Mouse (Mus musculus) limb, embryonic 10.5 days (tissue): ENCODE data around the gene Atp5j. TPM values are rescaled to one million over a fixed set of nuclear protein-coding genes. Genes with fewer than 3 reads are reported as not detected.

Experiments
- DNase-seq: peaks from one replicate; pipeline ENCODE4 v3.0.0-alpha.2; 2017; ENCODE audit warnings: low spot score
- H3K27ac ChIP-seq: fragments of 300-500 bp; sonication (generic); 2 replicates; pipeline ENCODE4 v1.5.1; 2016; ENCODE audit warnings: mild to moderate bottlenecking
- H3K27me3 ChIP-seq: fragments of 300-500 bp; sonication (generic); 2 replicates; pipeline ENCODE4 v1.6.1; 2016; ENCODE audit warnings: low read depth, mild to moderate bottlenecking; ENCODE audit not compliant: poor library complexity, severe bottlenecking
- H3K36me3 ChIP-seq: fragments of 300-500 bp; sonication (generic); 2 replicates; pipeline ENCODE4 v1.6.1; 2016; ENCODE audit warnings: mild to moderate bottlenecking, moderate library complexity
- H3K4me1 ChIP-seq: fragments of 300-500 bp; sonication (generic); 2 replicates; pipeline ENCODE4 v1.6.1; 2016
- H3K4me3 ChIP-seq: fragments of 300-500 bp; sonication (generic); 2 replicates; pipeline ENCODE4 v1.5.1; 2016; ENCODE audit warnings: mild to moderate bottlenecking, moderate library complexity
- H3K9me3 ChIP-seq: fragments of 300-500 bp; sonication (generic); replicated peaks from 2 replicates; pipeline ENCODE4 v1.6.1; 2016; ENCODE audit warnings: mild to moderate bottlenecking
- WGBS: fragments of 180-500 bp; shearing (Covaris S2); methylation state at CpG from one replicate; pipeline ENCODE4 v1.1.7; 2016; 5-methylcytosine and 5-hydroxymethylcytosine counted together
- polyA plus RNA-seq: library from polyadenylated mRNA; unstranded; fragments of >200 nt; fragmentation: Nextera tagmentation; extraction: Ambion mirVana; gene quantifications from 2 replicates; pipeline ENCODE4 v1.2.1, GENCODE M21; 2016

Gene Atp5j
- polyA plus RNA-seq, 1 experiment from 2014 or later = 883 TPM

DNA sequence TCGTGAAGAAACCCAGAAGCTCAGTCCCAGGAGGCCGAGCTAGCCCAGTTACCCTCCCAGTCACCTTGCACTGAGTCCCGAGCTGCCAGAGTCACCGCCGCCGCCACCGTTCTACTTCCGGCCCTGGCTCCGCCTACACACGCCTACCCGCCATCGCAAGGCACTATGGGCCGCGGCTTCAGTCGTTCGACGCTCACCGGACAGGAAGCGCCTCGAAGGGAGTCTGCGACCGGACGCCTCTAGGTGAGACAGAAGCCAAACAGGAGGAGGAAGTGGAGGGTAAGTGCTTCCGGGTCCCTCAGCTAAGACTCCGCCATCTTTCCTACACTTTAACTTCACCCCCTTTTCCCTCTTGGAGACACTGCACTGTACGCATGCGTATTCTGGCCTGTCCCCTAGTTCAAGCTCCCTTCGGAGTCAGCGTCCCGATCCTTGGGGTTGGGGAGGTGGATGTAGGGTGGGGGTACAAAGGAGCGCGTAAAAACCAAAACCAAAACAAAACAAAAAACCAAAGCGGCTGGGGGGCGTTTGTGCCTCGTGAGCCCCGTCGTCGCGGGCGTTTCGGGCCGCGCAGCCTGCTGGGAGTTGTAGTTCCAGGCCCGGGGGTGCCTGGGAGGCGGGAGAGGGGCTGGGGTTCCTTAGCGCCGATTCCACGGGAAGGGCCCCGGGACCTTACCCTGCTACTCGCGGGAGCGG lies 532 bp downstream of the Atp5j start, which contains the start of gene Gabpa:
Gene Gabpa (plus strand): TSS at position 181 of the 696 bp plus-strand sequence.
- Histone ChIP-seq H3K27me3 (no peaks in the 10 kb centered on the region), H3K27ac (peak within 1 kb of the TSS; percentile 99), H3K36me3 (peaks cover 50% of the 10 kb centered on the region), H3K4me1 (peaks cover 18% of the 10 kb centered on the region), H3K4me3 (peak within 1 kb of the TSS; percentile 93), H3K9me3 (no peaks in the 10 kb centered on the region)
- DNase-seq = peak; percentile 90
- under 1% methylated on average over 52 of the region's 52 CpGs for WGBS

GRCm38 (mm10) chr16:84834344-84834743 lies 1.1 kb downstream of the Atp5j start:
- H3K4me1 ChIP-seq = peaks cover 18% of the 10 kb centered on the region
- peak overlapping the region; percentile 93 for H3K4me3 ChIP-seq
- H3K36me3 ChIP-seq = peaks cover 52% of the 10 kb centered on the region
- peak overlapping the region; percentile 99 for H3K27ac ChIP-seq
- H3K27me3 ChIP-seq = no peaks in the 10 kb centered on the region
- no peak for DNase-seq
- no peaks in the 10 kb centered on the region for H3K9me3 ChIP-seq
- WGBS = 1% methylated on average over 22 of the region's 22 CpGs

- 96% methylated on average over 5 of the region's 5 CpGs for WGBS
- Histone ChIP-seq H3K27ac (no peak overlapping the region), H3K4me3 (no peak overlapping the region), H3K27me3 (no peaks in the 10 kb centered on the region), H3K9me3 (no peaks in the 10 kb centered on the region), H3K4me1 (peaks cover 18% of the 10 kb centered on the region), H3K36me3 (peaks cover 56% of the 10 kb centered on the region)
- no peak for DNase-seq
Observed at GRCm38 (mm10) chr16:84832736-84833135, 2.7 kb downstream of the Atp5j start.

GRCm38 (mm10) chr16:84831696-84832095 lies 3.7 kb downstream of the Atp5j start:
- Histone ChIP-seq H3K4me1 (peaks cover 12% of the 10 kb centered on the region; the same call in 1 of the 2 replicates), H3K27me3 (no peaks in the 10 kb centered on the region), H3K4me3 (no peak overlapping the region), H3K36me3 (peaks cover 61% of the 10 kb centered on the region), H3K27ac (no peak overlapping the region), H3K9me3 (no peaks in the 10 kb centered on the region)
- no peak for DNase-seq
- 94% methylated on average over 5 of the region's 5 CpGs for WGBS

DNA sequence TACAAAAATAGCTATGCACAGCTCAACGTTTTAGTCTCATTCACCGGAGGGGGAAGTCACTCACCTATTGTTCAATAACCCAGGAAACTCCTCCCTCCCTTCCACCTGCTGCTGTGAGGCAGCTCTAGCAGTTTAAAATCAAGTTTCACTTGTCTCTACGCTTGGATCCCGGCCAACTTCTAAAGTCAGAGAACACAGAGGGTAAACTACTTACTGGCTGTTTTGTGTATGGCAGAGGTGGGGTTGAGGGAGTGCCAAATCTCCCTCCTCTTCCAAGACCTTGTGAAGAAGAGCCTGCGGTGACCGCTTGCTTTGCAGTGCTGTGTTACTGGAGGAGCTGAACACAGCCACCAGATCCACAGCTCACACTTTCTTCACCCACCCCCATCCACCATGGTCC lies 10.4 kb downstream of the Atp5j start:
- Histone ChIP-seq H3K9me3 (no peaks in the 10 kb centered on the region), H3K27me3 (no peaks in the 10 kb centered on the region), H3K4me1 (no peaks in the 10 kb centered on the region), H3K36me3 (peaks cover 81% of the 10 kb centered on the region), H3K4me3 (no peak overlapping the region), H3K27ac (no peak overlapping the region)
- DNase-seq = no peak
- 89% methylated on average over 6 of the region's 6 CpGs for WGBS

DNA sequence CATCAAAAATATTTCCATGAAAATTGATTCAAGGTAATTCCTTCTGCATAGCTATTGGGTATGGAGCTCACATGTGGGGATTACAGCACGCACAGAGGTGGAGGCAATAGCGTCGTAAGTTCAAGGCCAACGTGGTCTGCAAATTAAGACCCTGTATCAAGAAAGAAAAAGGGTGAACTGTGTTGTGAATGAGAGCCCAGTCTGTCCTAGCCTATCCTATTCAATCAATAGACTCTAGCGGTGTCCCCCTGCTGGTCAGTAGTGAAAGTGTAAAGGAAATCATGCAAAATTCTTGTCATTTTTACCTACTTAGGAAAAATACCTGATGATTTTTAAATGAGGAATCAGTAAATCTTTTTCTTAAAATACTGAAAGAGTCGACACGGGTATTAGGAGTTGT lies 18.0 kb downstream of the Atp5j start:
- no peak for DNase-seq
- Histone ChIP-seq H3K4me1 (no peaks in the 10 kb centered on the region), H3K9me3 (no peaks in the 10 kb centered on the region), H3K4me3 (no peak overlapping the region), H3K36me3 (peaks cover 12% of the 10 kb centered on the region; the same call in 1 of the 2 replicates), H3K27ac (no peak overlapping the region), H3K27me3 (no peaks in the 10 kb centered on the region)
- WGBS = 41% methylated on average over 7 of the region's 7 CpGs

DNA sequence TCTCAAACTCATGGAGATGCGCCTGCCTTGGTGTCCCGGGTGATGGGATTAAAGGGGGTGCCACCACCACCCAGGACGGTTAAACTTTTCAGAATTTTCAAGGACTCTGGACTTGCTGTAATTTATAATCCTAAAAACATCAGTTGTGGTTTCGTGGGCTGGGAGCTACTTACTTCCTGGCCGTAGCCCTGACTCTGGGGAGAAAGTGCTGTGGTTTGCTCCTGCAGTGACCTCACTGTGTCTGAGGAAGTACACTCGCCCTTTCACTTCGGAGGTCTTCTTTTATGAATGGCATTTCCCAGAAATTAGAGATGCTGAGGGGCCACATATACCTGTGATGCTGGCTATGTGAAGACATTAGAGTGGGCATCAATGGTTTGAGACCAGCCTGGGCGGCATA lies 20.9 kb downstream of the Atp5j start:
- H3K36me3 ChIP-seq = no peaks in the 10 kb centered on the region
- H3K4me1 ChIP-seq = no peaks in the 10 kb centered on the region
- DNase-seq = no peak
- no peaks in the 10 kb centered on the region for H3K9me3 ChIP-seq
- 79% methylated on average over 8 of the region's 8 CpGs for WGBS
- no peaks in the 10 kb centered on the region for H3K27me3 ChIP-seq
- no peak overlapping the region for H3K27ac ChIP-seq
- H3K4me3 ChIP-seq = no peak overlapping the region

- H3K36me3 ChIP-seq = no peaks in the 10 kb centered on the region
- 85% methylated on average over 8 of the region's 8 CpGs for WGBS
- H3K27me3 ChIP-seq = no peaks in the 10 kb centered on the region
- no peaks in the 10 kb centered on the region for H3K9me3 ChIP-seq
- H3K27ac ChIP-seq = no peak overlapping the region
- no peaks in the 10 kb centered on the region for H3K4me1 ChIP-seq
- no peak overlapping the region for H3K4me3 ChIP-seq
- no peak for DNase-seq
Observed at GRCm38 (mm10) chr16:84813852-84814251, 21.6 kb downstream of the Atp5j start.

DNA sequence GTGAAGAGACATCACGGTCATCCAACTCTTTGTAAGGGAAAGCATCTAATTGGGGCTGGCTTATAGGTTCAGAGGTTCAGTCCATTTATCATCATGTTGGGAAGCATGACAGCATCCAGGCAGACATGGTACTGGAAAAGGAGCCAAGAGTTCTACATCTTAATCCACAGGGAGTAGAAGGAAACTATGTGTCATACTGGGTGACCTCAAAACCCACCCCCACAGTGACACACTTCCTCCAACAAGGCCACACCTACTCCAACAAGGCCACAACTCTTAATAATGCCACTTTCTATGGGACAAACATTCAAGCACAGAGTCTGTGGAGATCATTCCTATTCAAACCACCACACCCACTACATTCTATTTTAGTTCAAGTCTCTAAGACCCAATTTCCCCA lies 25.2 kb downstream of the Atp5j start:
- Histone ChIP-seq H3K27me3 (no peaks in the 10 kb centered on the region), H3K9me3 (no peaks in the 10 kb centered on the region), H3K27ac (no peak overlapping the region), H3K36me3 (no peaks in the 10 kb centered on the region), H3K4me3 (no peak overlapping the region), H3K4me1 (no peaks in the 10 kb centered on the region)
- no peak for DNase-seq
- 95% methylated on average over 1 of the region's 1 CpGs for WGBS

DNA sequence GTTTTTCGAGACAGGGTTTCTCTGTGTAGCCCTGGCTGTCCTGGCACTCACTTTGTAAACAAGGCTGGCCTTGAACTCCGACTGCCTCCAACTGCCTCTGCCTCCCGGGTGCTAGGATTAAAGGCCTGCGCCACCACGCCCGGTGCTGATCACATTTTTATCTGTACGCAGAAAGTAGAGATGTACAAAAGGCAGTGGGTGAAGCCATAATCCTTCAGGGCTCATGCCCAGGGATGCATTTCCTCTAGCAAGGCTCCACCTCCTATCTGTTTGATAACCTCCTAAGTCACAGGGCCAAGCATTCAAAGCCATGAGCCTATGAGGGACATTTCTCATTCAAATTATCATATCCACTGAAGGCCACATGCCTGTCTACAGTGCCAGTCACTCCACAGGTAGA lies 27.6 kb downstream of the Atp5j start:
- H3K4me3 ChIP-seq = no peak overlapping the region
- no peaks in the 10 kb centered on the region for H3K36me3 ChIP-seq
- H3K27ac ChIP-seq = no peak overlapping the region
- no peaks in the 10 kb centered on the region for H3K9me3 ChIP-seq
- H3K4me1 ChIP-seq = no peaks in the 10 kb centered on the region
- DNase-seq = no peak
- 95% methylated on average over 7 of the region's 7 CpGs for WGBS
- no peaks in the 10 kb centered on the region for H3K27me3 ChIP-seq

DNA sequence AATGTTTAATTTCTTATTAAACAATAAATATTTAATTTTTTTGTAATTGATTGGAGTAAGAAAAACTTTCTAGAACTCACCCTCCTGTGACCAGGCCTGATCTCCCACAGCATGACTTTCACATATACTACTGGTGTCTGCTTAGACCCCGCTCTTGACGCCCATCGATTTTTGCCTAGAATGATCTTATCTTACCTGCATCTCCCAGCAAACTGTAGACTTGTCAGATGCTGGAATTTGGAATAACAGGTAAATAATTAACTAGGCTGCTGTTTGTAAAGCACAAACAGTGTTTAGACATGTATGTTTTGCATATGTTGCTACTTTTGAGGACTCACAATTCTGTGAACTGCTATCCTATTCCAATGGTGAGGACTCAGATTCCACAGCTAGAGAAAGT lies 29.2 kb downstream of the Atp5j start:
- no peaks in the 10 kb centered on the region for H3K27me3 ChIP-seq
- H3K27ac ChIP-seq = no peak overlapping the region
- no peaks in the 10 kb centered on the region for H3K4me1 ChIP-seq
- 91% methylated on average over 3 of the region's 3 CpGs for WGBS
- no peak for DNase-seq
- H3K4me3 ChIP-seq = no peak overlapping the region
- no peaks in the 10 kb centered on the region for H3K9me3 ChIP-seq
- no peaks in the 10 kb centered on the region for H3K36me3 ChIP-seq

DNA sequence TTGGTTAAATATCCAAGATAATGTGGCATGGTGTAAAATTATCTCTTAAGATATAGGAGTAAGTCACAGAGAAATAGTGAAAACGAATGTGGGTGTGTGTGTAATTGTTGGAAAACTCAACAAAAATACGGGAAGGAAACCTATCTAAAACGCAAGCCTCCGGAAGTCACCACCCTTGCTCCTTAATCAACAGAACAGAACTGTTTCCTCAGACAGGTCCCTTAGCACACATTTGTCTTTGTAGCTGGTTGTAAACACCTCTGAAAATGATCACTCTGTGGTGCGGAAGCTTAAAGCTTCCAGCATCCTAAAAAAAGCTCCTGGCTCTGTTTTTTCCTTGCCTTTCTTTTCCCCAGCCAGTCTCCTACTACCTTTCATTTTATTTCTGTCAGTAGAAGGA lies 30.6 kb downstream of the Atp5j start:
- 85% methylated on average over 5 of the region's 5 CpGs for WGBS
- Histone ChIP-seq H3K36me3 (no peaks in the 10 kb centered on the region), H3K4me3 (no peak overlapping the region), H3K4me1 (no peaks in the 10 kb centered on the region), H3K27me3 (no peaks in the 10 kb centered on the region), H3K27ac (no peak overlapping the region), H3K9me3 (no peaks in the 10 kb centered on the region)
- no peak for DNase-seq

DNA sequence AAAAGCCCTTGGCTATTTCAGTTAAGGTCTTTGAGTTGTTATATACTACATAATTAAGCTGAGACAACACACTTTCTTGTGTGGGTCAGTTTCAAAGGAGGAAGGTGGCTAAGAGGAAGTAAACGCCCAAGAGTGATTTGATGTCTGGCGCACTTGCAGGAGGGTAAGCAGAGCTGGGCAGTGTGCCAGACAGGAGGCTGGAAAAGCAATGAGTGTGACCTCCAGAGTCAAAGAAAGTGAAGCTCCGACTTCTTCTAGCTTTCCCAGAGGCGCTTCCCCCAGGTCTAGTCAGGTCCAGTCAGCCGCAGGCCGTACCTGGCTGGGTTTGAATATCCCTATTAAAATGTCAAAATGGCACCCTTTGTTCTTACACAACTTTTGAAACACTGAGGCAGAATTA lies 33.2 kb downstream of the Atp5j start:
- DNase-seq = no peak
- Histone ChIP-seq H3K4me1 (no peaks in the 10 kb centered on the region), H3K36me3 (no peaks in the 10 kb centered on the region), H3K9me3 (no peaks in the 10 kb centered on the region), H3K4me3 (no peak overlapping the region), H3K27ac (no peak overlapping the region), H3K27me3 (no peaks in the 10 kb centered on the region)
- 88% methylated on average over 6 of the region's 6 CpGs for WGBS

DNA sequence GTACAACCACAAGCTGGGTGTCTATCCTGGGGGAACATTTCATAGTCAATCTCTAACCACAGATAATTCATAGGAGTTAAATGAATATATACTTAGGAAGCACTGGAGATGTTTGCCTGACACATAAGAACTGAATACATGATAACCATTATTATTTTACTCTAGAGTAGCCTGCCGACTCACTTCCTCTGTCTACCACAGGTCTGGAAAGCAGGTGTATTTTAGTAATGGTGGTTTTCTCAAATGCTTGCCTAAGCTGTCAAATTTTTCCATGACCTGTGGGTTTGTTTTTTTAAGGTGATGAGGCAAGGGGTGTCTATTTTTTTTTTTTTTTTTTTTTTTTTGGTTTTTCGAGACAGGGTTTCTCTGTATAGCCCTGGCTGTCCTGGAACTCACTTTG lies 35.4 kb downstream of the Atp5j start:
- H3K36me3 ChIP-seq = no peaks in the 10 kb centered on the region
- no peaks in the 10 kb centered on the region for H3K27me3 ChIP-seq
- H3K4me3 ChIP-seq = no peak overlapping the region
- H3K4me1 ChIP-seq = no peaks in the 10 kb centered on the region
- WGBS = 57% methylated on average over 2 of the region's 2 CpGs
- no peaks in the 10 kb centered on the region for H3K9me3 ChIP-seq
- DNase-seq = no peak
- H3K27ac ChIP-seq = no peak overlapping the region
